Mouse (Mus musculus): ENCODE results near the gene Hspbp1.
A peak's percentile ranks its signal among the peaks of the same experiment; 100 is the strongest.

The Hspbp1 gene

DNA sequence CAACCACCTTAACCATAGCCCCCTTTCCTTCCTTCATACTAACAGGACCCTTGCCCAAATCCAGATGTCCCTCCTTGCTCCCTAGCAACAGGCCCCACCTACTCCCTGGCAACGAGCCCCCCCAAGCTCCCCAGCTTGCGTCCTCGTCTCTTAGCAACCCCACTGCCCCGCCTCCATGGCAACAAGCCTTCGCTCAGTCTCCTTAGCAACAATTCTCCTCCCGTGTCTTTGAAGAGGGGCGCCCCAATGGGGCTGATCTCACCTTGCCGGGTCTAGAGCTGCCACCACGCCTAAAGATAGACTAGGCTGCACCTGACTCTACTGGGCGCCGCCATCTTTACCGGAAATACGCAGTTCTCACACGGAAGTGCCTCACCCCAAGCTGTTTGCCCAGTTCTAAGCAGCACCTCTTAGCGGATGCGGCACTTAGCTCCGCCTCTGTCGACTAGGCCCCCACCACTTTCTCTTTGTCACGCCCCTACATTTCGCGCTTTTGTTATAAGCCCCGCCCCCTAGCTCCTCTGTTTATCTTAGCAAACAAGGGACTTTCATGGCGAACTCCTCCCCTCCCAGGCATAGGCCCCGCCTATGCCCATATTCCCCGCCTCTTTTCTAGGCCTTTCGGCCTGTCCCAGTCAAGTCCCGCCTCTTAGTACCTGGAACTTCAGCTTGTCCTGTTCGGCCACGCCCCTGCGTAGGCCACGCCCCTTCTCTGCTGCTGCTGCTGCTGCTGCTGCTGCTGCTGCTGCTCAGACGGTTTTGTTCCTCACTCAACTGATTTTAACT is at the start of gene Hspbp1:
TSS of gene Hspbp1 (minus strand) at position 437 of the 786 bp plus-strand sequence.
- DNase-seq (ENCODE audit: low spot score in 2 of 2): peak; percentile 90 to 96

DNA sequence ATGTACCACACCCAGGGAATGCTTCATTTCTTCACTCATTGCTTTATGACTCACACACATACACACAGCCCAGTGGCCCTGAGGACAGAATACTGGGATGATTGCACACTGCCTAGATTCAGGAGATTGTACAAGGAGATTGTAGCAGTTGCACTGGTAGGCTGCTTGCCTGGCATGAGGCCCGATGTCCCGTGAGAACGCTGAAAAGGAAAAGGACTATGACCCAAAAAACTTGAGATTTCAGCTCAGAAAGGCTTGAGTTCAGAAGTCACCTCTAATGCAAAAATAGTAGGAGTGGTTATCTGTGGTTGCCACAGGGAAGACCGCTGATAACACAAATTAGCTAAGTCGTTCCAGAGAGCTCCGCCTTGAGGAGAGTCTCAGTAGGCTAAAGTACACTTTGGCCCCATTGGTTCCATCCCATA is 48.1 kb upstream of the Hspbp1 start:
- DNase-seq (ENCODE audit: low spot score in 2 of 2): no peak

DNA sequence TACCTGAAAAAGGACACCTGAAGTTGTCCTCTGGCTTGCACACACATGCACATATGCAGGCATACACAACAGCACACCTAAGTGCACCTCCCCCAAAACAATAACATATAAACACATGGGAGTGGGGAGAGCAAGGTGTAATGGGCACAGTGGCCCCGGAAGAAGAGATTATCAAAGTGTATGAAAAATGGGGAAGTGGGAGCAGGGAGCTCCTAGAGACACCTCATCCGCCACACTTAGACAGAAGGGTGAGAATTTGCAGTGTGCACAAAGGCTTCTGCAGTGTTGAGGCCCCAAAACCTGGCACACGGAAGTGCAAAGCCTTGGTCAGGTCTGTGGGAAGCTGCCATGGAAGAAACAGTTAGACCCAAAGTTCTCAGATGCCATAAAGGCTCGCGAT is 46.2 kb upstream of the Hspbp1 start:
- DNase-seq (ENCODE audit: low spot score in 2 of 2): no peak

- DNase-seq (ENCODE audit: low spot score in 2 of 2): no peak
Observed at GRCm38 (mm10) chr7:4725169-4725568, 40.3 kb upstream of the Hspbp1 start, which contains the start of gene Tmem150b. Tmem150b (minus strand) TSS chr7:4725249.

GRCm38 (mm10) chr7:4724359-4724758 is 39.5 kb upstream of the Hspbp1 start:
- no peak for DNase-seq (ENCODE audit: low spot score in 2 of 2)

- peak; percentile 50 to 68 for DNase-seq (ENCODE audit: low spot score in 2 of 2)
Observed at GRCm38 (mm10) chr7:4723508-4723907, 38.6 kb upstream of the Hspbp1 start.

DNA sequence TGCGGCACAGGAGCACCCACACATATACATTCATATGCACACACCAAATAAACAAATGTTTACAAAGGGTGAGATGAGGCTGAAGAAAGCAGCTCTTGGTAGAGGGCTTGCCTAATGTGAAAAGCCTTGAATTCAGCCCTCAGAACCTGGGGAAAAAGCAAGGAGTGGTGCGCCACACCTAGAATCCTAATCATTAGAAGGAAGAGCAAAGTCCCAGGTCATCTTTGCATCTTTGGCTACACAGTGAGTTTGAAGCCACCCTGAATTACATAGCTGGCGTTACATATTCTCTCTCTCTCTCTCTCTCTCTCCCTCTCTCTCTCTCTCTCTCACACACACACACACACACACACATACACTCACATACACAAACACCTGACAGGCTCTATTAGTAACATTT is 34.4 kb upstream of the Hspbp1 start:
- no peak for DNase-seq (ENCODE audit: low spot score in 2 of 2)

DNA sequence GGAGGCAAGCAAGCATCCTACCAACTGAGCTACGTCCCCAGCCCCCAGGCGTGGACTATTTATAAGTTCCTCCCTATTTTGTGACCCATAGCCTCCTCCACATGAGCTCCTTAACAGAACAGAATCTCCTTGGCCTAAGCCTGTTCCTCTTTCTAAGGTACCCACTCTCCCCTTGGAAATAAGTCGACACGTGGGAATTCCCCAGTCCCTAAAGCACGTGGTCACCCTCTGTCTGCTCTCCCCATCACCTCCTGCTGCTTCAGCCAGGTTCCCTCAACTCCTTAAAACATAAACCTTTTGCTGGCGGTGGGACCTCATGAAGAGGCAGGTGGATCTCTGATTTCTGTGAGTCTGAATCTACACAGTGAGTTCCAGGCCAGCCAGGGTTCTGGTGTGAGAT is 32.1 kb upstream of the Hspbp1 start:
- DNase-seq (ENCODE audit: low spot score in 2 of 2): no peak

GRCm38 (mm10) chr7:4712594-4712993 is 27.7 kb upstream of the Hspbp1 start:
- no peak for DNase-seq (ENCODE audit: low spot score in 2 of 2)

GRCm38 (mm10) chr7:4705098-4705497 is 20.2 kb upstream of the Hspbp1 start:
- DNase-seq (ENCODE audit: low spot score in 2 of 2): peak in 1 of 2 experiments; percentile 23

GRCm38 (mm10) chr7:4703195-4703594 is 18.3 kb upstream of the Hspbp1 start:
- no peak for DNase-seq (ENCODE audit: low spot score in 2 of 2)

GRCm38 (mm10) chr7:4702334-4702733 is 17.5 kb upstream of the Hspbp1 start:
- no peak for DNase-seq (ENCODE audit: low spot score in 2 of 2)

DNA sequence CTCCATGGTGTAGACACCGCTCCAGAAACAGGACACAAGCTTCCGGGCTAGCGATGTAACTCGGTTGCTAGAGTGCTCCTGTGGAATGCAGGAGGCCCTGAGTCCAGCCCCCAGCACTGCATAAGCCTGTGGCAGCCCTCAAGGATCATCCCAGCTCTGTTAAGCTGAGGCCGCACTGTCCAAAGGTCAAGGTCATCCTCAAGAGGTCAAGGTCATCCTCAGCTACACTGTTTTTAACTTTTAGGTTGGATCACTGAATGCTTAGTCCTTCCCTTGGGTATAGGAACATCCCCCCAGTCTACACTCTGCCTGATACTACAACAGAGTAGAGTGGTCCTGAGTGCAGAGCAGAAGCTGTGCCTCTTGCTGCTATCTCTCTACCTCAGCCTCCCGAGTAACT is 8.1 kb upstream of the Hspbp1 start:
- no peak for DNase-seq (ENCODE audit: low spot score in 2 of 2)

GRCm38 (mm10) chr7:4690951-4691653 is 6.2 kb upstream of the Hspbp1 start:
- peak; percentile 31 to 43 for DNase-seq (ENCODE audit: low spot score in 2 of 2)

DNA sequence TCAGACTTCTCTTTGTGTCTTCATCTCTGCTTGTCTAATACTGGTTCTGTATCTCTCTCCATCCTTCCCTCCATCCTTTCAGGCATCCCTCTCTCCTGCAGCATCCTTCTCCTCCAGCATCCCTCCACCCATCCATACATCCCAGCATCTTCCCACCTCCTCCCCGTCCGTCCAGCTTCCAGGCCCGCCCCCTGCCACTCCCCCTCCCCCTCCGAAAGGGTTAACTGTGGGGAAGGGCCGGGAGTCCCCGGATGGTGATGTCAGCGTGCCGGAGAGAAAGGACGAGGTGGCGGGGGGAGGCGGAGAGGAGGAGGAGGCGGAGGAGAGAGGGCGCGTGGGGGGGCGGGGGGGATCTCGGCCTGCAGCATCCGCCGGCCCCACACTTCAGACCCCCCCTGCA is 5.5 kb upstream of the Hspbp1 start, which contains the start of gene Brsk1:
TSS of gene Brsk1 (plus strand) at position 218 of the 400 bp plus-strand sequence.
- DNase-seq (ENCODE audit: low spot score in 2 of 2): peak; percentile 76 to 86

GRCm38 (mm10) chr7:4684203-4684602 is 665 bp downstream of the Hspbp1 start:
- DNase-seq (ENCODE audit: low spot score in 2 of 2): no peak

DNA sequence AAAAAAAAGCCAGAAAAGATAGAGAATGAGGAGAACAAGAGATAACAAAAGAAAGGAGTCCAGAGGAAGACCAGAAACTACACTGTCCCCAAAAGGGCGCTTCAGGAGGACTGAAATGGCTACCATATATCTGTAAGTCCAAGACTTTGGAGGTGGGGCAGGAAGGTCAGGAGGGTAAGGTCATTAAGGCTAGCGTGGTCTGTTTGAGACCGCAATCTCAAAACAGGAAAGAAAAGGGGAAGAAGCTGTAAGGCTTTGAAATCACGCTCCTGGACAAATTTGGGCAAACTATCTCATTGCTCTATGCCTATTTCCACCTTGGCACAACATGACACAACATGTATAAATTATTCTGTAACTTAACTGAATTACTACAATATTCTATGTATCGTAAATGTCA is 1.6 kb downstream of the Hspbp1 start:
- no peak for DNase-seq (ENCODE audit: low spot score in 2 of 2)

GRCm38 (mm10) chr7:4675200-4675599 is 9.7 kb downstream of the Hspbp1 start:
- no peak for DNase-seq (ENCODE audit: low spot score in 2 of 2)

DNA sequence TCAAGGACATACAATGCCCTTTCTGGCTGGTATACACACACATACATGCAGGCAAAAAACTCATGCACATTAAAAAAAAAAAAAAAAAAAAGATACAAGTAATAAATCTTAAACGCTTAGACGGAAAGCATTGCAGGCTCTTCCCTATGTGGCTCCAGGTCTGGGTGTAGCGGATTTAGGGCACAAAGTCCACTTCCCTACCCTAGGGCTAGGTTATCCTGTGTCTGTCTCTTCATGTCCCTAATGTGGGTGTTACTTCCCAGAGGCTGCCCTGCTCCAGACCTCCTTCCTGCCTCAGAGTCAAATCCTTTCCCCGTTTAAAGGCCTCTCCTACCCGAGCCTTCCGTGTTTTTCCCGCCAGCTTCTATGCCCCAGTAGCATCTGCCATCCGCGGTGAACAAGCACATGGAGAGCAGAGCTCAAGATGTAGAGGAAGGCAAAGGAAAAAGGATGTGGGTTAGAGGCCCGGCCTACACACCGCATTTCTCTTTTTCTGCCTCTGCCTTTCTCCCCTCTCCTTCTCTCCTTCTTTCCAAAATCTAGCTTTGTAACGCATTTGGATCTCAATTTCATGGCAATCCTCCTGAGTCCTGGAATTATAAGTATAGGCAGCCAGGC is 10.6 kb downstream of the Hspbp1 start:
- no peak for DNase-seq (ENCODE audit: low spot score in 2 of 2)

- DNase-seq (ENCODE audit: low spot score in 2 of 2): no peak
Observed at GRCm38 (mm10) chr7:4671956-4672355, 12.9 kb downstream of the Hspbp1 start.

DNA sequence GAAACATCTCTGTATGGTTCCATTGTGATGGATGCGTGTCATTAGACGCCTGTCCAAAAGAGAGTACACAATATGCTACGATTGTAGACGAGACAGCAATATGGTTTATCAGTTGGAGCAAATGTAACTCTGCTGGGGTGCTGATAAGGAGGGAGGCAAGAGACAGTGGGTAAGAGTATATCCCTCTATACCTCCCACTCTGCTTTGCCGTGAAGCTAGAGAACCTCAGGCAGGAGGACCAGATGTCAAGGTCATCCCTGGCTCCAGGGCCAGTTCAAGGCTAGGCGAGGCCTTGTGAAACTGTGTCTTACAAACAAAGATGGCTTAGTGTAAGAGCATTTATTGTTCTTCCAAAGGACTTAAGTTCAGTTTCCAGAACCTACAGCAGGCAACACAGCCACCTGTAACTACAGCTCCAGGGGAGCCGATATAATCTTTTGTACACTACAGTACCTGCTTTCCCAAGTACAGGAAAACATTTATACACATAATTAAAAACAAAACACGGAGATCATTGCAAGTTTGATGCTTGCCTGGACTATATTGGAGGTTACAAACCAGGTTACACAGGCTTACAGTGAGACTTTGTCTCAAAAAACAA is 14.1 kb downstream of the Hspbp1 start:
- no peak for DNase-seq (ENCODE audit: low spot score in 2 of 2)

DNA sequence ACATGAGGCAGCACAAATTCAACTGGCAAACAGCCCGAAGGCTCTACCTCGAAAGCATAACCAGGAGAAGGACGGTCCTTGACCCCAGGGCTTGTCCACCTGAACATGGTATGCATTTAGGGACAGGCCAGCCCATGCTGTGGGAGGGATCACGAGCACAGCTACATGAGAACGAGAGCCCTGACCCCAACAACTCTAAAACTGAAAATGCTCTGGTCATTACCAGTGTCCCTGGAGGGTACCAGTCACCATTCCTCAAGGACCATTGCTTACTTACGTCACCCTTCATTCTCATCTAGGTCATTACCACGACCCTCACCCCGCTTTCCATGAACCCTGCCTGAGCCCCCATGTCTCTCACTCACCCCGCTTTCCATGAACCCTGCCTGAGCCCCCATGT is 15.7 kb downstream of the Hspbp1 start:
- DNase-seq (ENCODE audit: low spot score in 2 of 2): no peak

Data from right cerebral cortex, adult 2 months (tissue).